Mouse (Mus musculus) CD4-positive naive resting alpha-beta T cell, adult 57 days (primary cell): Measurements from ENCODE around the gene Prkca. TPM values are rescaled to one million over a fixed set of nuclear protein-coding genes. Genes with fewer than 3 reads are reported as not detected.

Source experiments
- total RNA-seq: library from RNA; stranded (reverse); gene quantifications from one replicate; pipeline ENCODE4 v1.2.4, GENCODE M21; 2023

Prkca gene
- 84.9 TPM for total RNA-seq

DNA sequence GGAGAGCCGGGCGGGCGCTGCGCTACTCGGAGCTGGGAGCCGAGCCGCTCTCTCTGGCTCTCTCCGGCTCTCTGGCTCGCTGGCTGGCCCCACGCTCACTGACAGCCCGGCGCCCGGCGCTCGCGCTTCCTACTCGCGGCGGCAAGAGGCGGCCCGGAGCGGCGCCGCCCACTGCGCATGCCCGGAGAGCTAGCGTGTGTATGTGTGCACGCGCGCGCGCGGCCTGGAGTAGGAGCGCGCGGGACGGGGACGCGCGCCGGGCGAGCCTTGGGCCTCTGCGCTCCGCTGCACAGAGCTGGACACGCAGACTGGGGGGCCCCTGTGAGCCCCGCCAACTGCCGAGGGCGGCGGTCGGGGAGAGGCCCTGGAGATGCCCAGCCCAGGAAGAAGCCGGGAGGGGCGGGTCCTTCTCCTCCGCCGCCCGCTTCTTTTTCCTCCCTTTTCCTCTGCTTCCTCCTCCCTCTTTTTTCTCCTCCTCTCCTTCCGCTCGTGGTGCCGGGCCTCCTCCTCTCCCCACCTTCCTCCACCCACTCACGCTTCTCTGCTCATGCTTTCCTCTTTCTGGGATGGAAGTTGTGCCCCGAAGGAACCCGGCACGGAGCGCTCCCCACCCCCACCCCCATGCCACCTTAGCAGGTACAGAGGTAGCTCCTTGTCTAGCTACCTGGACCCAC lies at the start of gene Prkca:
Gene Prkca (minus strand): TSS at position 140 of the 674 bp plus-strand sequence.

DNA sequence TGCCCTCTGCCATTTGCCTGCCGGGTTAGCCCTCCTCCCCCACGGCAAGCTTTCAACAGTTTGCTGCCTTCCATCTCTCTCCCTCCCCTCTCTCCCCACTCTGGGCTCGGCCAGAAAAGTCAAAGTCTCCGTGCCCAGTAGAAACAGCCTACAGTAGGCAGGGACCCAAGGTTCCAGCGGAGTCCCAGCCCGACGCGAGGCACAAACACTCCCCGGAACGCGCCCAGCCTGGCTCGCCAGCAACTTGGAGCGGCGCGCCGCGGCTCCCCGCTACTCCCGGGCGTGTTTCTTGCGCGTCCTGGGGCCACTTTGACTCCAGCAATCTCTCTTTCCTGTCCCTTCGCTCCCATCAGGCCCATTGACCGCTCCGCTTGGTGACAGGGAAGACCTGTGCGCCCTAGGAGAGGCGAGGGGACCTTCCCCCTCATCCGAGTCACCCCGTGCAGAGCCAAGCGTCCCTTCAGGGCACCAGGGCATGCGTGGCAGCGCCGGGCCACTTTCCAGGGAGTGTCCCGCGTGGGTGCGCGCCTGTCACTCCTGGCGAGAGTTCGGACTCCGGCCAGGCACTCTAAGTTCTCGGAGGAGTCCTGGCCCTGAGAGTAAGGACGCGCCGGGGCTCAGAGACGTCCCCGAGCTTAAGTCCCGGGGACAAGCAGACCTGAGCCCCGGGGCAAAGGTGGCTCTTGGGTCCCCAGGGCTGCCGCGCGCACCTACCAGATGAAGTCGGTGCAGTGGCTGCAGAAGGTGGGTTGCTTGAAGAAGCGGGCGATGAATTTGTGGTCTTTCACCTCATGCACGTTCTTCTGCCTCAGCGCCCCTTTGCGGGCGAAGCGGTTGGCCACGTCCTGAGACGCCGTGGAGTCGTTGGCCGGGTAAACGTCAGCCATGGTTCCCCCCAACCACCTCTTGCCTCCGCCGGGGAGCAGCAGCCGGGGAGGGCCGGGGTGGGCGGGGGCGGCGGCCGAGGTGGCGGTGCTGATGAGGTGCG lies 653 bp downstream of the Prkca start, which contains the start of gene Apoh:
Gene Apoh (plus strand): TSS at position 574 of the 988 bp plus-strand sequence.

DNA sequence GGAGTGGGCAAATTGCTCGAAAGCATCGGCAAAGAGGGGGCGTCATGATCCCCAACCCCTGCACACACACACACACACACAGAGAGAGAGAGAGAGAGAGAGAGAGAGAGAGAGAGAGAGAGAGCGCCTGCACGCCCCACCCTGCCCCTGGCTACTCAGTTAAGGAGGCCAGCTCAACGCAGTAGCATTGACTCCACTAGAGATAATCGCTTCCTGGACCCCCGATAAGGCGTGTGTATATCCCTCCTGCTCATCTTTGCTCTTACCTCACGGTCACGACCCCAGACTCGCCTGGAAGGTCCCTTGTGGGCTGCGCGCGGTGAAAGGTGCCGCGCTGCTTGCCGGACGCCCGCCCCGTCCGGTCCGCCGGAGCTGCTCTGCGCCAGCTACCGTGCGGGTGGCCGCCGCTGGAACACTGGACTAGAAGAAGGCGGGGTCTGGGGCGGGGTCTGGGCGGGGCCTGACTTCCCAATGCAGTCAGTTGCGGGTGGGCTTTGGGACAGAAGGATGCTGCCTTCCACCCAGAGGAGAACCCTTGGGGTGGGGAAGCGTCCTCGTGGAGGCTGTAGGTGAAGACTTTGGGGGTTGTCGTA lies 429.0 kb downstream of the Prkca start, which contains the start of gene Cacng5:
Gene Cacng5 (minus strand): TSS at position 422 of the 593 bp plus-strand sequence.

Other genes starting within 250 kb of the Prkca start
- not detected for gene Apoh, start 574 bp downstream of the Prkca start, total RNA-seq
- gene Cep112, start 81.3 kb upstream of the Prkca start, total RNA-seq = 0.41 TPM